19 mouse cellular contexts compared by ENCODE assay signal in the genomic region with DNA sequence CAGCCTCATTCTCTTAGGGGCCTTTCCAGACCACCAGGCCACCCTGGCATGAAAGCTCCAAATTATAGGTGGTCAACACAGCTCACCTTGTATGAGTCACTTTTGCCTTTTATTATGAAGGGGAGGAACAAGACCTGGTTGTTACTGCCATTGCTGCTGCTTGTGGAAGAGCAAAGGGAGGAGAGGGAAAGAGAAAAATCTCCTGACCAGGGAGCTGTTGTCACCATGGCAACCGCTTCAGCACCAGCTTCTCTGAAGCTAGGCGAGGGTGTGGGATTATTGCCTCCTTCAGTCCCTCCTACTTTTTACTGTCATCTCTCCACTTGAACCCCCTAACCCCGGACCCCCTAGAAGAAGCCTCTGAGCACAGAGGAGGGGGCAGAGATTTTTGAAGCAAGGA. TPM values are rescaled to one million over a fixed set of nuclear protein-coding genes. Genes with fewer than 3 reads are reported as not detected.
A peak's percentile ranks its signal among the peaks of the same experiment; 100 is the strongest.
DNase-seq lines count a peak whose midpoint lies in the region; ATAC-seq and TF ChIP-seq lines count a peak whose summit lies in the region.
"Had no signal": no experiment of that assay in that cellular context is flagged by ENCODE, and none has a peak within 500 bp of the region (broad histone marks: within the 10 kb centered on the region; RNA-seq: fewer than 3 reads in every experiment).

No protein-coding gene starts in this region.

- no peak for ATAC-seq in midbrain, embryonic 16.5 days

- peak overlapping the region; percentile 74 for H3K4me2 ChIP-seq in midbrain, embryonic 16.5 days (ENCODE audit: low read length)
- H3K4me2 ChIP-seq: embryonic facial prominence, embryonic 12.5 days; limb, embryonic 13.5 days; lung, embryonic 15.5 days had no signal

- peak overlapping the region; percentile 62 for H3K4me3 ChIP-seq in cortical plate, adult 2 months (ENCODE audit: insufficient read depth, low read length)
- peak overlapping the region; percentile 44 for H3K4me3 ChIP-seq in midbrain, embryonic 16.5 days (ENCODE audit: low read depth, low read length)
- H3K4me3 ChIP-seq: embryonic facial prominence, embryonic 12.5 days; limb, embryonic 13.5 days; lung, embryonic 15.5 days; megakaryocyte, embryonic 14.5 days had no signal

- DNase-seq in layer of hippocampus, adult 11-12 months (ENCODE audit: low spot score) = peak; percentile 43
- no peak for DNase-seq in layer of hippocampus, adult 9-10 months (ENCODE audit: low spot score)
- DNase-seq in brain, adult 2 months (ENCODE audit: low read depth, low spot score) = peak; percentile 88
- no peak for DNase-seq in urinary bladder, adult 18-20 months (ENCODE audit: low spot score in 2 of 2)
- DNase-seq in urinary bladder, adult 2 months (ENCODE audit: low spot score) = no peak
- no peak for DNase-seq in heart, adult 8-10 months (ENCODE audit: low spot score)
- DNase-seq: cerebellum, adult 9-11 months; heart, postnatal 10 days; kidney, adult 2 months had no signal

- no peaks in the 10 kb centered on the region for H3K9me3 ChIP-seq in midbrain, embryonic 16.5 days (replicated peaks; ENCODE audit: control insufficient read depth, low read length, poor library complexity, severe bottlenecking)
- H3K9me3 ChIP-seq: embryonic facial prominence, embryonic 12.5 days; limb, embryonic 13.5 days; lung, embryonic 15.5 days had no signal

- peaks cover 6% of the 10 kb centered on the region; the same call in 1 of the 2 replicates for H3K4me1 ChIP-seq in cortical plate, adult 2 months (ENCODE audit: control insufficient read depth, insufficient read depth, low read length)
- H3K4me1 ChIP-seq in midbrain, embryonic 16.5 days (ENCODE audit: control insufficient read depth, insufficient read depth, low read length) = peaks cover 28% of the 10 kb centered on the region

- 0 out of 2 replicates have a peak overlapping the region, but pooled peaks have one; percentile 12 for H3K9ac ChIP-seq in midbrain, embryonic 16.5 days (ENCODE audit: low read depth, low read length)
- H3K9ac ChIP-seq: embryonic facial prominence, embryonic 12.5 days; limb, embryonic 13.5 days; lung, embryonic 15.5 days had no signal

- 39% methylated on average over 3 of the region's 3 CpGs for WGBS in midbrain, embryonic 16.5 days

- H3K27me3 ChIP-seq in midbrain, embryonic 16.5 days (ENCODE audit: control insufficient read depth, insufficient read depth, low read depth, low read length) = peaks cover 13% of the 10 kb centered on the region

- peak; percentile 39; the same call in 1 of the 2 replicates for TF ChIP-seq POLR2A in cortical plate, adult 2 months (IDR thresholded peaks at IDR 0.05; ENCODE audit: extremely low read depth, insufficient read depth, low read length)

- peak overlapping the region; percentile 51; the same call in 1 of the 2 replicates for H3K27ac ChIP-seq in cortical plate, adult 2 months (ENCODE audit: insufficient read depth, low read length)
- H3K27ac ChIP-seq in midbrain, embryonic 16.5 days (ENCODE audit: low read length) = peak overlapping the region; percentile 80
- H3K27ac ChIP-seq: embryonic facial prominence, embryonic 12.5 days; limb, embryonic 13.5 days; lung, embryonic 15.5 days had no signal

- no peak for TF ChIP-seq CTCF in cortical plate, adult 2 months (IDR thresholded peaks at IDR 0.05; ENCODE audit: extremely low read depth, insufficient read depth, low read length)

- no peaks in the 10 kb centered on the region; the same call in 1 of the 2 replicates for H3K36me3 ChIP-seq in midbrain, embryonic 16.5 days (ENCODE audit: control insufficient read depth, insufficient read depth, low read length)
- H3K36me3 ChIP-seq: embryonic facial prominence, embryonic 12.5 days; limb, embryonic 13.5 days; lung, embryonic 15.5 days had no signal

RNA-seq across cellular contexts. Expression of a gene that starts 1.8 kb away (rescaled TPM):
- 562 and 609 TPM in 2 replicates for polyA plus RNA-seq in cortical plate, adult 2 months (2012; rRNA removed)
- polyA plus RNA-seq in midbrain, embryonic 16.5 days (2015; fragmentation: Nextera tagmentation; extraction: Ambion mirVana) = 69.3 and 76.5 TPM in 2 replicates
- polyA plus RNA-seq in urinary bladder, adult 2 months (2012; rRNA removed) = 0.12 TPM in 2 replicates
- total RNA-seq in heart, adult 8-10 months (2022) = under 1 TPM; 0.14 to 0.25 (median 0.19) TPM
- total RNA-seq: granulocyte monocyte progenitor cell, adult 5-6 weeks had no signal

RNA-seq across cellular contexts. Expression of a gene that starts 16.5 kb away (rescaled TPM):
- polyA plus RNA-seq in cortical plate, adult 2 months (2012; rRNA removed) = 3.3 and 3.7 TPM in 2 replicates
- 0.15 and 0.17 TPM in 2 replicates for polyA plus RNA-seq in midbrain, embryonic 16.5 days (2015; fragmentation: Nextera tagmentation; extraction: Ambion mirVana)
- 0.04 and 0.22 TPM in 2 replicates for polyA plus RNA-seq in urinary bladder, adult 2 months (2012; rRNA removed)
- 10 to 100 TPM; 48.9 to 75.3 (median 70.1) TPM for total RNA-seq in heart, adult 8-10 months (2022)
- total RNA-seq: granulocyte monocyte progenitor cell, adult 5-6 weeks had no signal
- polyA plus RNA-seq: embryonic facial prominence, embryonic 12.5 days; limb, embryonic 13.5 days; lung, embryonic 15.5 days; neural tube, embryonic 11.5 days; small intestine, adult 2 months; stomach, embryonic 16.5 days had no signal

RNA-seq across cellular contexts. Expression of a gene that starts 45.1 kb away (rescaled TPM):
- polyA plus RNA-seq in cortical plate, adult 2 months (2012; rRNA removed) = 18.2 and 19.7 TPM in 2 replicates
- 52.1 and 58.7 TPM in 2 replicates for polyA plus RNA-seq in midbrain, embryonic 16.5 days (2015; fragmentation: Nextera tagmentation; extraction: Ambion mirVana)
- 35.6 and 35.8 TPM in 2 replicates for polyA plus RNA-seq in urinary bladder, adult 2 months (2012; rRNA removed)
- 10 to 100 TPM; 22.0 to 27.8 (median 24.1) TPM for total RNA-seq in heart, adult 8-10 months (2022)

RNA-seq across cellular contexts. Expression of a gene that starts 48.5 kb away (rescaled TPM):
- 2.0 TPM in 2 replicates for polyA plus RNA-seq in cortical plate, adult 2 months (2012; rRNA removed)
- 5.6 and 6.2 TPM in 2 replicates for polyA plus RNA-seq in midbrain, embryonic 16.5 days (2015; fragmentation: Nextera tagmentation; extraction: Ambion mirVana)
- 2.0 and 3.3 TPM in 2 replicates for polyA plus RNA-seq in urinary bladder, adult 2 months (2012; rRNA removed)
- 10 to 100 TPM in 3 of 4 experiments, 1 to 10 TPM in 1; 9.7 to 11.7 (median 10.9) TPM for total RNA-seq in heart, adult 8-10 months (2022)
- total RNA-seq: granulocyte monocyte progenitor cell, adult 5-6 weeks had no signal

Comparison
In these comparisons a context has a peak if more than half of its experiments do, and no peak if none do; other contexts are left out.
1. DNase-seq: peak in layer of hippocampus, adult 11-12 months (single experiment) and brain, adult 2 months (single experiment); none in layer of hippocampus, adult 9-10 months (single experiment), urinary bladder, adult 18-20 months (0 of 2), urinary bladder, adult 2 months (single experiment) and heart, adult 8-10 months (single experiment).
2. RNA of a gene that starts 1.8 kb away (polyA plus RNA-seq): 562 to 609 TPM in cortical plate, adult 2 months and 69.3 to 76.5 TPM in midbrain, embryonic 16.5 days; 0.12 TPM in urinary bladder, adult 2 months; every median in the first group is over 10 times any median in the second.